Mouse (Mus musculus) limb, embryonic 13.5 days (tissue): ENCODE results near the gene Gm49510. TPM values are rescaled to one million over a fixed set of nuclear protein-coding genes. Genes with fewer than 3 reads are reported as not detected.
"Not testable (repeated sequence)": the region's sequence is repeated elsewhere in the genome, so short reads cannot be mapped to it uniquely, and the experiment has no call there.

Experiments
- ATAC-seq: fragments of 200-750 bp; cut with Nextera tagmentation; 2 replicates; pipeline ENCODE4 v1.8.0; 2017; ENCODE audit warnings: low read depth, moderate number of reproducible peaks, moderate TSS enrichment; ENCODE audit not compliant: low FRiP score
- H3K27ac ChIP-seq: fragments of 300-500 bp; sonication (generic); 2 replicates; pipeline ENCODE4 v1.5.1; 2015; ENCODE audit warnings: inconsistent platforms, mild to moderate bottlenecking, moderate library complexity
- H3K27me3 ChIP-seq: fragments of 300-500 bp; sonication (generic); 2 replicates; pipeline ENCODE4 v1.6.1; 2015; ENCODE audit warnings: mild to moderate bottlenecking, inconsistent platforms
- H3K36me3 ChIP-seq: fragments of 300-500 bp; sonication (generic); 2 replicates; pipeline ENCODE4 v1.6.1; 2015; ENCODE audit warnings: inconsistent platforms, mild to moderate bottlenecking, moderate library complexity
- H3K4me1 ChIP-seq: fragments of 300-500 bp; sonication (generic); 2 replicates; pipeline ENCODE4 v1.6.1; 2015; ENCODE audit warnings: inconsistent platforms
- H3K4me2 ChIP-seq: fragments of 300-500 bp; sonication (generic); replicated peaks from 2 replicates; pipeline ENCODE4 v1.6.1; 2015; ENCODE audit warnings: inconsistent platforms, mild to moderate bottlenecking, moderate library complexity
- H3K4me3 ChIP-seq: fragments of 300-500 bp; sonication (generic); 2 replicates; pipeline ENCODE4 v1.5.1; 2015; ENCODE audit warnings: moderate library complexity, mild to moderate bottlenecking, inconsistent platforms
- H3K9ac ChIP-seq: fragments of 300-500 bp; sonication (generic); 2 replicates; pipeline ENCODE4 v1.6.1; 2015; ENCODE audit warnings: mild to moderate bottlenecking, inconsistent platforms
- H3K9me3 ChIP-seq: fragments of 300-500 bp; sonication (generic); 2 replicates; pipeline ENCODE4 v1.6.1; 2016; ENCODE audit warnings: inconsistent platforms
- WGBS: fragments of 180-500 bp; shearing (Covaris S2); methylation state at CpG from one replicate; pipeline ENCODE4 v1.1.7; 2015; 5-methylcytosine and 5-hydroxymethylcytosine counted together
- polyA plus RNA-seq: library from polyadenylated mRNA; unstranded; fragments of >200 nt; fragmentation: Nextera tagmentation; extraction: Ambion mirVana; gene quantifications from 2 replicates; pipeline ENCODE4 v1.2.1, GENCODE M21; 2015

Gene Gm49510
- polyA plus RNA-seq, 1 experiment from 2014 or later, result 0.71 TPM

- peak; percentile 38; the same call in 1 of the 2 replicates for ATAC-seq
- H3K4me1 ChIP-seq, result peaks cover 13% of the 10 kb centered on the region
- no peak overlapping the region for H3K4me2 ChIP-seq
- H3K9ac ChIP-seq, result no peak overlapping the region; the same call in 1 of the 2 replicates
- no peaks in the 10 kb centered on the region for H3K36me3 ChIP-seq
- H3K27ac ChIP-seq, result peak overlapping the region; percentile 67
- H3K4me3 ChIP-seq, result no peak overlapping the region
- 56% methylated on average over 7 of the region's 7 CpGs for WGBS
- no peaks in the 10 kb centered on the region for H3K27me3 ChIP-seq
- no peaks in the 10 kb centered on the region for H3K9me3 ChIP-seq
Measured at GRCm38 (mm10) chr15:78868826-78869233, 30.6 kb upstream of the Gm49510 start.

GRCm38 (mm10) chr15:78869775-78870174 lies 29.7 kb upstream of the Gm49510 start:
- Histone ChIP-seq H3K27ac (no peak overlapping the region), H3K4me2 (no peak overlapping the region)
- WGBS, result 27% methylated on average over 6 of the region's 6 CpGs

GRCm38 (mm10) chr15:78872021-78872608 lies 27.4 kb upstream of the Gm49510 start:
- no peaks in the 10 kb centered on the region for H3K36me3 ChIP-seq
- 49% methylated on average over 5 of the region's 5 CpGs for WGBS
- H3K9me3 ChIP-seq, result no peaks in the 10 kb centered on the region
- H3K27ac ChIP-seq, result no peak overlapping the region
- H3K4me1 ChIP-seq, result peaks cover 30% of the 10 kb centered on the region
- H3K4me2 ChIP-seq, result no peak overlapping the region
- no peak for ATAC-seq
- no peak overlapping the region for H3K4me3 ChIP-seq
- H3K9ac ChIP-seq, result no peak overlapping the region
- no peaks in the 10 kb centered on the region for H3K27me3 ChIP-seq

More at GRCm38 (mm10) chr15:78869775-78870174, 29.7 kb upstream of the Gm49510 start:
- no peaks in the 10 kb centered on the region for H3K27me3 ChIP-seq
- H3K4me3 ChIP-seq, result no peak overlapping the region
- H3K36me3 ChIP-seq, result no peaks in the 10 kb centered on the region
- H3K4me1 ChIP-seq, result peaks cover 13% of the 10 kb centered on the region
- H3K9me3 ChIP-seq, result no peaks in the 10 kb centered on the region
- no peak for ATAC-seq
- no peak overlapping the region for H3K9ac ChIP-seq

- Histone ChIP-seq H3K27ac (no peak overlapping the region), H3K9me3 (no peaks in the 10 kb centered on the region), H3K36me3 (no peaks in the 10 kb centered on the region), H3K9ac (no peak overlapping the region), H3K27me3 (no peaks in the 10 kb centered on the region), H3K4me3 (no peak overlapping the region), H3K4me1 (peaks cover 30% of the 10 kb centered on the region), H3K4me2 (no peak overlapping the region)
- WGBS, result 53% methylated on average over 13 of the region's 13 CpGs
- no peak for ATAC-seq
Measured at GRCm38 (mm10) chr15:78873803-78874435, 25.5 kb upstream of the Gm49510 start.

DNA sequence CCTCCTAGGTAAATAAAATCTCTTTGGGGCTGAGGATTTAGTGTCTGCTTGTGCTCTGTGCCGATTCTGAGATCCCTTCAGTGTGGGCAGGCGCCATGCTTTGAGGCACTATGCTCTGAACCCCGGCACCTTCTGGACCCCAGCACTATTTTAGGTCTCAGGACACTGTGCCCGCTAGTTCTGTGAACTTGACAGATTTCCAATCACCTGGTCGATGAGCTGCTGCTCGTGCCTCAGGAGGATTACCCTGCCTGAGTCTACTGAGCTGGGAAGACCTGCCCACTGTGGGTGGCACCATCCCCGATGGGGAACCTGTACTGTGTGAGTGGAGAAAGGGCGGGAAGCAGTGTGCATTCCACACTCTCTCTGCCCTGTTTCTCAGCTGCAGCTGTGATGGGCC lies 24.5 kb upstream of the Gm49510 start:
- H3K27me3 ChIP-seq, result no peaks in the 10 kb centered on the region
- H3K9me3 ChIP-seq, result no peaks in the 10 kb centered on the region
- no peak overlapping the region; the same call in 1 of the 2 replicates for H3K9ac ChIP-seq
- no peak overlapping the region for H3K4me3 ChIP-seq
- H3K36me3 ChIP-seq, result no peaks in the 10 kb centered on the region; the same call in 1 of the 2 replicates
- no peak overlapping the region for H3K4me2 ChIP-seq
- no peak for ATAC-seq
- WGBS, result 78% methylated on average over 8 of the region's 8 CpGs
- H3K4me1 ChIP-seq, result peaks cover 38% of the 10 kb centered on the region
- no peak overlapping the region for H3K27ac ChIP-seq

GRCm38 (mm10) chr15:78875537-78875936 lies 23.9 kb upstream of the Gm49510 start:
- H3K36me3 ChIP-seq, result peaks cover 5% of the 10 kb centered on the region; the same call in 1 of the 2 replicates
- peak overlapping the region; percentile 91 for H3K4me2 ChIP-seq
- H3K4me1 ChIP-seq, result peaks cover 38% of the 10 kb centered on the region
- no peak overlapping the region for H3K9ac ChIP-seq
- no peaks in the 10 kb centered on the region for H3K27me3 ChIP-seq
- 83% methylated on average over 5 of the region's 5 CpGs for WGBS
- no peak for ATAC-seq
- H3K9me3 ChIP-seq, result no peaks in the 10 kb centered on the region
- H3K27ac ChIP-seq, result peak overlapping the region; percentile 98
- H3K4me3 ChIP-seq, result peak overlapping the region; percentile 70; the same call in 1 of the 2 replicates

GRCm38 (mm10) chr15:78876258-78876696 lies 23.2 kb upstream of the Gm49510 start:
- no peaks in the 10 kb centered on the region for H3K9me3 ChIP-seq
- peak overlapping the region; percentile 70 for H3K4me3 ChIP-seq
- peaks cover 38% of the 10 kb centered on the region for H3K4me1 ChIP-seq
- peaks cover 13% of the 10 kb centered on the region; the same call in 1 of the 2 replicates for H3K36me3 ChIP-seq
- no peaks in the 10 kb centered on the region for H3K27me3 ChIP-seq
- H3K4me2 ChIP-seq, result peak overlapping the region; percentile 91
- peak overlapping the region; percentile 98 for H3K27ac ChIP-seq
- H3K9ac ChIP-seq, result peak overlapping the region; percentile 89
- ATAC-seq, result peak; percentile 16; the same call in 1 of the 2 replicates
- 4% methylated on average over 17 of the region's 17 CpGs for WGBS

DNA sequence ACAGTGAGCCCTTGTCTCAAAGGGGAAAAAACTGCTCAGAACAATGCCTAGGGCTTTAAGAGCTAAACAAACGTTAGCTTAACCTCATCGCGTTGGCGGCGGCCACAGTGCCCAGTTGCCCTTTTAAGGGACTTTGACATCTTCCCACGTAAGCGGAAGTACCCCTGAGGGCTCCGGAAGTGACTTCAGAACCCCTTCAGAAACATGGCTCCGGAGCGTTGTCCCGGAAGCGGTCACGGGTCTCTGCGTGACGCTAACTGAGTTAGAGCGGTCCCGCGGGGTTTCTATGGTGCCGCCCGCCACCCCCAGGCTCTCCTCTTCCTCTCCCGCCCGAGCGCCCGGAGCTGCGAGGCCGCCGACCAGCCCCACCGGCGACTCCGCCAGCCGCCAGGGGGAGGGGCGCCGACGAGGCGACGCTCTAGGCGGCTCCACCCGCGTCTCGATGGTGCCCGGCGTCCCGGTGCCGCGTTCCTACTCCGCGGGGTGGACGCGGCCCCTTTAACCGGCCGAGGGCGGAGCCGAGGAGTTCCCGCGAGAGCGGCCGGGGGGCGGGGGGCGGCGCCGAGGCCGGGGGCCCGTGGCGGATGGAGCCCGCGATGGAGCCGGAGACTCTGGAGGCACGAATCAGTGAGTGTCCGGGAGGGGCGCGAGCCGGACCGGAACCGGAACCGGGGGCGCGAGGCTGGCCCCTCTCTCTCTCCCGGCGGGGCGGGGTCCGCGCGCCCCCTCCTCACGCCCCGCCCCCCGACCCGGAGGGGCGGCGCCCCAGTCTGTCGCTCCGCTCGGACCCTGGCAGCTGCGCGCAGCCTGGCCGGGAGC lies 22.3 kb upstream of the Gm49510 start, which contains the start of gene Gga1:
Gene Gga1, plus strand, starts transcription at position 200 of the 819 bp plus-strand sequence.
- H3K9ac ChIP-seq, result peak within 1 kb of the TSS; percentile 89
- peak within 1 kb of the TSS; percentile 91 for H3K4me2 ChIP-seq
- H3K27ac ChIP-seq, result peak within 1 kb of the TSS; percentile 98
- under 1% methylated on average over 78 of the region's 95 CpGs for whole genome bisulfite sequencing
- no peaks in the 10 kb centered on the region for H3K27me3 ChIP-seq
- no peaks in the 10 kb centered on the region for H3K9me3 ChIP-seq
- peaks cover 38% of the 10 kb centered on the region for H3K4me1 ChIP-seq
- ATAC-seq, result peak; percentile 89
- peaks cover 22% of the 10 kb centered on the region for H3K36me3 ChIP-seq
- peak within 1 kb of the TSS; percentile 70 for H3K4me3 ChIP-seq

DNA sequence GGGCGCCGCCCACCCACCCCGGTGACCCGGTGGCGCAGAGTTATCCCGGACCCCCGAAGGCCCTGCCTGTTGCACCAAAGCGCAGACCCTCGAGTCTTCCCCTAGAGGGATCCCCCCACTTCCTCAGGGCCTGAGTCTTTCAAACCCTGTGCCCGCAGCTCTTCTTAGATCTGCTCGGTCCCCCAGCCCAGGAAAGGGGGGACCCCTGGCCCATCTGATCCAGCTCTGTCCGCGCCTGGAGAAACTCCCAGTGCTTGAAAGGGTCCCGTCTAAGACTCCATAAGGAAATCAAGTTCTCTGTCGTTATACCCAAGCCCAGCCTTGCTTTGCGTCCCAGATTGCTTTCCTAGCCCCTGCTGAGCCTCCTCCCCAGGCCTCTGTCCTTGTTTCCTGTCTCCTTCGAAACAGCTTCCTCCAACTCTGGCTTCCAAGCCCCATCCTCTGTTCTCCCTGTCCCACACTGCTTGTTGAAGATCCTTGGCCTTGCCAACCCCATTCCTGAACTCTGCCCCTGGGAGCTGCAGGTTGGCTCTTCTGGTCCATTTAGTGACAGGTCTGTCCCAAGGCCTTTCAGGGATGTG lies 21.6 kb upstream of the Gm49510 start:
- H3K4me2 ChIP-seq, result peak overlapping the region; percentile 91
- peak overlapping the region; percentile 98 for H3K27ac ChIP-seq
- H3K36me3 ChIP-seq, result peaks cover 29% of the 10 kb centered on the region
- H3K9me3 ChIP-seq, result no peaks in the 10 kb centered on the region
- no peaks in the 10 kb centered on the region for H3K27me3 ChIP-seq
- peak overlapping the region; percentile 70 for H3K4me3 ChIP-seq
- no peak for ATAC-seq
- peaks cover 38% of the 10 kb centered on the region for H3K4me1 ChIP-seq
- WGBS, result under 1% methylated on average over 15 of the region's 17 CpGs
- peak overlapping the region; percentile 89 for H3K9ac ChIP-seq

DNA sequence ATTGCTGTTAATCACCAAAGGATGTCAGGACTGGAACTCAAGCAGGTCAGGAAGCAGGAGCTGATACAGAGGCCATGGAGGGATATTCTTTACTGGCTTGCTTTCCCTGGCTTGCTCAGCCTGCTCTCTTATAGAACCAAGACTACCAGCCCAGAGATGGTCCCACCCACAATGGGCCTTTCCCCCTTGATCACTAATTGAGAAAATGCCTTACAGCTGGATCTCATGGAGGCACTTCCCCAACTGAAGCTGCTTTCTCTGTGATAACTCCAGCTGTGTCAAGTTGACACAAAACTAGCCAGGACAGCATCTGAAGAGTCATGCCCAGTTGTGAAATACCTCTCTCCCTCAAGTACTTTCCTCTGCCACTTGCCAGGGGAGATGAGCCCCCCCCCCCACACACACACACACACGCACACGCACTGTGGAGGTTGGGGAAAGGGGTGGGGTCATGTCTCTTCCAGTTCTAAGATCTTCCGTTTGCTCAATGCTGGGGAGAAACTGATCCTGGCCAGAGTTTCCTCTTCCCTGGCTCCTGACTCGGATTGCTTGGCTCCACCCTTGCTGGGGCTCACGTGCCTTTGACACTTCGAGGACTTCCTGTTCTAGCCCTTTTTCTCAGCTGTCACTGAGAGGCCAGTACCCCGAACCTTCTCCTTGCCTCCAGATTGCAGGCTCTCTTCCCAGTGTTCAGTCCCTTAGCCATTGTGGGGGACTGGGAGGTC lies 20.5 kb upstream of the Gm49510 start:
- H3K27me3 ChIP-seq, ATAC-seq, H3K9me3 ChIP-seq: not testable (repeated sequence)
- Histone ChIP-seq H3K4me3 (peak overlapping the region; percentile 70; the same call in 1 of the 2 replicates), H3K27ac (peak overlapping the region; percentile 16; the same call in 1 of the 2 replicates), H3K4me1 (peaks cover 36% of the 10 kb centered on the region), H3K9ac (0 out of 2 replicates have a peak overlapping the region, but pooled peaks have one; percentile 32), H3K36me3 (peaks cover 39% of the 10 kb centered on the region), H3K4me2 (peak overlapping the region; percentile 91)
- WGBS, result 42% methylated on average over 7 of the region's 7 CpGs

DNA sequence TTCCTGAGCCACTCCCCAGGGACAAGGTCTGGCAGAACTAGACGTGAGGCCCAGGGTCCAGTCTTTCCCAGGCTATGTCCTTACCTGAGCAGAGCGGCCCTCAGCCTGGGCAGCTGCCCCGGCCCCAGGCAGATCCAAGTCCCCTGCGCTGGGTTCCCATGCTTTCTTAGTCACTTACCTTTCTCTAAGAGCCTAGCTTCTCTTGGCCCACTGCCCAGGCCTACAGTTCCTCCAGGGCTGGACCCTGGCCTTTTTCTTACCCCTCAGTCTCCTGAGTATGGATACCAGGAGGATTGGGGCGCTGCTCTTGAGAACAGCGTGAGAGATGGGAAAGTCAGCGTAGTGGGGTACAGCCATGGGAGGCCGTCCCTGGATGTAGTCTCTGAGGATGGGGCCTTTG lies 19.0 kb upstream of the Gm49510 start:
- Histone ChIP-seq H3K36me3 (peaks cover 52% of the 10 kb centered on the region), H3K27ac (no peak overlapping the region), H3K4me1 (peaks cover 30% of the 10 kb centered on the region), H3K9me3 (no peaks in the 10 kb centered on the region), H3K4me2 (no peak overlapping the region), H3K4me3 (no peak overlapping the region), H3K27me3 (no peaks in the 10 kb centered on the region), H3K9ac (peak overlapping the region; percentile 43)
- no peak for ATAC-seq
- WGBS, result 90% methylated on average over 8 of the region's 8 CpGs
